Mouse (Mus musculus): ENCODE results near the gene Gm13277. TPM values are rescaled to one million over a fixed set of nuclear protein-coding genes. Genes with fewer than 3 reads are reported as not detected.
A peak's percentile ranks its signal among the peaks of the same experiment; 100 is the strongest.
"Not testable (repeated sequence)": the region's sequence is repeated elsewhere in the genome, so short reads cannot be mapped to it uniquely, and the experiment has no call there.

The Gm13277 gene
- polyA plus RNA-seq, 1 experiment from 2014 or later = not detected

GRCm38 (mm10) chr4:88805761-88806160 lies 17.3 kb downstream of the Gm13277 start:
- ATAC-seq; H3K4me1 ChIP-seq (replicated peaks; ENCODE audit: control insufficient read depth, insufficient read depth, low read length); H3K27ac ChIP-seq (ENCODE audit: low read depth, low read length); H3K36me3 ChIP-seq (ENCODE audit: control insufficient read depth, insufficient read depth); H3K4me2 ChIP-seq (replicated peaks; ENCODE audit: low read depth); H3K9ac ChIP-seq (ENCODE audit: low read depth, low read length); H3K9me3 ChIP-seq (ENCODE audit: control insufficient read depth); H3K27me3 ChIP-seq (replicated peaks; ENCODE audit: control insufficient read depth, insufficient read depth, low read length); H3K4me3 ChIP-seq (ENCODE audit: low read depth, low read length): not testable (repeated sequence)
- peak; percentile 53 for TF ChIP-seq CTCF (IDR thresholded peaks at IDR 0.05; ENCODE audit: low read depth)
- no CpG with 5 or more reads among the region's 34 CpGs for WGBS

DNA sequence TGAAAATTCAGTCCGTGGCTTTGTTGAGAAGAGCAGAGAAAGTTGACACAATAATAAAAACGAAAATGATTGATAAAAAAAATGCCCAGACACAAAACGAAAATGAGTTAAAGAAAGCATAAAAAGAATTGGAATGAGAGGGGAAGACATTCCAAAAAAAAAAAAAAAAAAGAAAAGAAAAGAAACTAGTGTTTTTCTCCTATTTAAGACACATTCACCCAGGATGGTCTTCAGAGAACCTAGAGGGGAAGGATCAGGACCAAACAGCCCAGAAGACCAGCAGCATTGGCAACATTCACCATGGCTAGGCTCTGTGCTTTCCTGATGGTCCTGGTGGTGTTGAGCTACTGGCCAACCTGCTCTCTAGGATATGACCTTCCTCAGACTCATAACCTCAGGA lies 27.5 kb downstream of the Gm13277 start, which contains the start of gene Ifna7:
Gene Ifna7 (plus strand): TSS at position 301 of the 400 bp plus-strand sequence.
- Histone ChIP-seq H3K4me1 (replicated peaks; ENCODE audit: control insufficient read depth, insufficient read depth, low read length) (no peaks in the 10 kb centered on the region), H3K9ac (ENCODE audit: low read depth, low read length) (no peak within 1 kb of the TSS), H3K9me3 (ENCODE audit: control insufficient read depth) (no peaks in the 10 kb centered on the region), H3K4me3 (ENCODE audit: low read depth, low read length) (no peak within 1 kb of the TSS), H3K27ac (ENCODE audit: low read depth, low read length) (no peak within 1 kb of the TSS), H3K36me3 (ENCODE audit: control insufficient read depth, insufficient read depth) (no peaks in the 10 kb centered on the region), H3K27me3 (replicated peaks; ENCODE audit: control insufficient read depth, insufficient read depth, low read length) (no peaks in the 10 kb centered on the region), H3K4me2 (replicated peaks; ENCODE audit: low read depth) (no peak within 1 kb of the TSS)
- no peak for TF ChIP-seq CTCF (IDR thresholded peaks at IDR 0.05; ENCODE audit: low read depth)
- 52% methylated on average over 3 of the region's 3 CpGs for WGBS
- ATAC-seq = no peak

GRCm38 (mm10) chr4:88819659-88820058 lies 31.2 kb downstream of the Gm13277 start, which contains the start of gene Ifna11:
Gene Ifna11, plus strand, starts transcription at chr4:88819959.
- no peaks in the 10 kb centered on the region for H3K36me3 ChIP-seq (ENCODE audit: control insufficient read depth, insufficient read depth)
- H3K27me3 ChIP-seq (replicated peaks; ENCODE audit: control insufficient read depth, insufficient read depth, low read length) = no peaks in the 10 kb centered on the region
- no peak for ATAC-seq
- 70% methylated on average over 1 of the region's 1 CpGs for WGBS
- no peak within 1 kb of the TSS for H3K4me3 ChIP-seq (ENCODE audit: low read depth, low read length)
- H3K9ac ChIP-seq (ENCODE audit: low read depth, low read length) = no peak within 1 kb of the TSS
- no peaks in the 10 kb centered on the region for H3K4me1 ChIP-seq (replicated peaks; ENCODE audit: control insufficient read depth, insufficient read depth, low read length)
- no peak for TF ChIP-seq CTCF (IDR thresholded peaks at IDR 0.05; ENCODE audit: low read depth)
- H3K27ac ChIP-seq (ENCODE audit: low read depth, low read length) = no peak within 1 kb of the TSS
- no peak within 1 kb of the TSS for H3K4me2 ChIP-seq (replicated peaks; ENCODE audit: low read depth)
- no peaks in the 10 kb centered on the region for H3K9me3 ChIP-seq (ENCODE audit: control insufficient read depth)

DNA sequence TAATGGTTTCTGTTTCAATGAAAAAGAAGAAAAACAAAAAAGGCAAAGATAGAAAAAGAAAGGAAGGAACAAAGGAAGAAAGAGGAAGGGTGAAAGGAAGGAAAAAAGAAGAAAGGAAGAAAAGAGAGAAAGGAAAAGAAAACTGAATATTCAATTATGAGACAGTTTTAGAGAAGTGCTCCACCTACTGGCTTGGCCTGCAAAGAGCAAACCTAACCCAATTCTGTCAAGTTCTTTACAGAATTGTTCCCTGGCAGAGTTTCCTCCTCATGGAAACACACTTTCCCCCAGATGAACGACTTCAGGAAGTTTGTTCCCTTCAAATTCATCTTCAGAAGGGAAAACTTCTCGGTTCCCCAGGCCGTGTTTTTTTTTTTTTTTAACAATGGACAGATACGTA lies 34.6 kb downstream of the Gm13277 start:
- peak; percentile 62 for TF ChIP-seq CTCF (IDR thresholded peaks at IDR 0.05; ENCODE audit: low read depth)
- Histone ChIP-seq H3K4me2 (replicated peaks; ENCODE audit: low read depth) (no peak overlapping the region), H3K4me1 (replicated peaks; ENCODE audit: control insufficient read depth, insufficient read depth, low read length) (no peaks in the 10 kb centered on the region), H3K27me3 (replicated peaks; ENCODE audit: control insufficient read depth, insufficient read depth, low read length) (no peaks in the 10 kb centered on the region), H3K9ac (ENCODE audit: low read depth, low read length) (no peak overlapping the region), H3K36me3 (ENCODE audit: control insufficient read depth, insufficient read depth) (no peaks in the 10 kb centered on the region), H3K9me3 (ENCODE audit: control insufficient read depth) (no peaks in the 10 kb centered on the region), H3K4me3 (ENCODE audit: low read depth, low read length) (no peak overlapping the region), H3K27ac (ENCODE audit: low read depth, low read length) (no peak overlapping the region)
- ATAC-seq = no peak
- WGBS = 24% methylated on average over 4 of the region's 4 CpGs

- not testable (repeated sequence) for H3K36me3 ChIP-seq (ENCODE audit: control insufficient read depth, insufficient read depth); ATAC-seq; H3K27ac ChIP-seq (ENCODE audit: low read depth, low read length); H3K27me3 ChIP-seq (replicated peaks; ENCODE audit: control insufficient read depth, insufficient read depth, low read length); H3K9ac ChIP-seq (ENCODE audit: low read depth, low read length); H3K9me3 ChIP-seq (ENCODE audit: control insufficient read depth); H3K4me2 ChIP-seq (replicated peaks; ENCODE audit: low read depth); H3K4me1 ChIP-seq (replicated peaks; ENCODE audit: control insufficient read depth, insufficient read depth, low read length); H3K4me3 ChIP-seq (ENCODE audit: low read depth, low read length)
Observed at GRCm38 (mm10) chr4:88827116-88827515, 38.7 kb downstream of the Gm13277 start, which contains the start of gene Ifna6. Gene Ifna6, plus strand, starts transcription at chr4:88827416.

DNA sequence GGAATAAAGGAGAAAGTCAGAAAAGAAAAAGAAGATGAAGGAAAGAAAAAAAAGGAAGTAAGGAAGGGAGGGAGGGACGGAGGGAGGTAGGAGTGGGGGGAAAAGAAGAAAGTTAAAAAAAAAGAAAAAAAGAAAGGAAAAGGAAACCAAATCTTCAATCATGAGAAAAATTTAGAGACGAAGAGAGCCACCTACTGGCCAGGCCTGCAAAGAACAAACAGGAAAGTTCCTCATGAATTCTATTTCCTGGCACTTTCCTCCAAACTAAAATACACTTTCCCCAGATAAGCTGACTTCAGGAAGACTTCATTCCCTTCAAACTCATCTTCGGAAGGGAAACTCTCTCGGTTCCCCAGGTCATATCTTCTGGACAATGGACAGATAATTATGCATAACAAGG lies 42.1 kb downstream of the Gm13277 start:
- Histone ChIP-seq H3K4me3 (ENCODE audit: low read depth, low read length) (no peak overlapping the region), H3K36me3 (ENCODE audit: control insufficient read depth, insufficient read depth) (no peaks in the 10 kb centered on the region), H3K4me1 (replicated peaks; ENCODE audit: control insufficient read depth, insufficient read depth, low read length) (no peaks in the 10 kb centered on the region), H3K27ac (ENCODE audit: low read depth, low read length) (no peak overlapping the region), H3K9ac (ENCODE audit: low read depth, low read length) (no peak overlapping the region), H3K9me3 (ENCODE audit: control insufficient read depth) (no peaks in the 10 kb centered on the region), H3K4me2 (replicated peaks; ENCODE audit: low read depth) (no peak overlapping the region), H3K27me3 (replicated peaks; ENCODE audit: control insufficient read depth, insufficient read depth, low read length) (no peaks in the 10 kb centered on the region)
- 34% methylated on average over 4 of the region's 4 CpGs for WGBS
- peak; percentile 58 for TF ChIP-seq CTCF (IDR thresholded peaks at IDR 0.05; ENCODE audit: low read depth)
- ATAC-seq = no peak

DNA sequence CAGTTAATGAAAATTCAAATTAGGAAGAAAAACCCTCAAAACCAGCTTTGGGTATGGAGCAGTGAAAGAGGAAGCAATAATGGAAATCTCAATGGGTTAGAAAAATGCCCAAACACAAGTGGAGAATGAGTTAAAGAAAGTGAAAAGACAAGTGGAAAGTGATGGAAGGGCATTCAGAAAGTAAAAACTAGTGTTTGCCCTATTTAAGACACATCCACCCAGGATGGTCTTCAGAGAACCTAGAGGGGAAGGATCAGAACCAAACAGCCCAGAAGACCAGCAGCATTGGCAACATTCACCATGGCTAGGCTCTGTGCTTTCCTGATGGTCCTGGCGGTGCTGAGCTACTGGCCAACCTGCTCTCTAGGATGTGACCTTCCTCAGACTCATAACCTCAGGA lies 46.8 kb downstream of the Gm13277 start, which contains the start of gene Ifna5:
Gene Ifna5 (plus strand): TSS at position 301 of the 400 bp plus-strand sequence.
- not testable (repeated sequence) for H3K4me2 ChIP-seq (replicated peaks; ENCODE audit: low read depth); H3K4me1 ChIP-seq (replicated peaks; ENCODE audit: control insufficient read depth, insufficient read depth, low read length); H3K9ac ChIP-seq (ENCODE audit: low read depth, low read length); H3K9me3 ChIP-seq (ENCODE audit: control insufficient read depth); ATAC-seq; H3K27ac ChIP-seq (ENCODE audit: low read depth, low read length); H3K36me3 ChIP-seq (ENCODE audit: control insufficient read depth, insufficient read depth); H3K4me3 ChIP-seq (ENCODE audit: low read depth, low read length); H3K27me3 ChIP-seq (replicated peaks; ENCODE audit: control insufficient read depth, insufficient read depth, low read length)
- 67% methylated on average over 1 of the region's 1 CpGs for WGBS

Other genes with a start within 250 kb of the Gm13277 start
- not detected in 2 replicates for gene Ifna15, start 230.4 kb upstream of the Gm13277 start, polyA plus RNA-seq (2015; fragmentation: Nextera tagmentation; extraction: Ambion mirVana)
- not detected in 2 replicates for gene Ifna14, start 216.8 kb upstream of the Gm13277 start, polyA plus RNA-seq (2015; fragmentation: Nextera tagmentation; extraction: Ambion mirVana)
- gene Ifna9, start 196.2 kb upstream of the Gm13277 start, polyA plus RNA-seq (2015; fragmentation: Nextera tagmentation; extraction: Ambion mirVana) = not detected in 2 replicates
- not detected in 2 replicates for gene Ifna12, start 185.3 kb upstream of the Gm13277 start, polyA plus RNA-seq (2015; fragmentation: Nextera tagmentation; extraction: Ambion mirVana)
- gene C87499, start 154.2 kb upstream of the Gm13277 start, polyA plus RNA-seq (2015; fragmentation: Nextera tagmentation; extraction: Ambion mirVana) = not detected in 2 replicates
- not detected in 2 replicates for gene Ifna13, start 144.2 kb upstream of the Gm13277 start, polyA plus RNA-seq (2015; fragmentation: Nextera tagmentation; extraction: Ambion mirVana)
- gene Ifna16, start 111.7 kb upstream of the Gm13277 start, polyA plus RNA-seq (2015; fragmentation: Nextera tagmentation; extraction: Ambion mirVana) = not detected in 2 replicates
- gene Ifna2, start 104.7 kb upstream of the Gm13277 start, polyA plus RNA-seq (2015; fragmentation: Nextera tagmentation; extraction: Ambion mirVana) = not detected in 2 replicates
- not detected in 2 replicates for gene Ifnab, start 97.3 kb upstream of the Gm13277 start, polyA plus RNA-seq (2015; fragmentation: Nextera tagmentation; extraction: Ambion mirVana)
- gene Gm26566, start 66.8 kb upstream of the Gm13277 start, polyA plus RNA-seq (2015; fragmentation: Nextera tagmentation; extraction: Ambion mirVana) = 0.16 and 0.43 TPM in 2 replicates
- gene Klhl9, start 66.2 kb upstream of the Gm13277 start, polyA plus RNA-seq (2015; fragmentation: Nextera tagmentation; extraction: Ambion mirVana) = 40.5 and 42.5 TPM in 2 replicates
- not detected in 2 replicates for gene Gm13271, start 33.8 kb upstream of the Gm13277 start, polyA plus RNA-seq (2015; fragmentation: Nextera tagmentation; extraction: Ambion mirVana)
- gene Gm13283, start 28.5 kb upstream of the Gm13277 start, polyA plus RNA-seq (2015; fragmentation: Nextera tagmentation; extraction: Ambion mirVana) = 0.20 TPM in 1 of 2 replicates, not detected in the other
- gene Gm13290, start 14.8 kb upstream of the Gm13277 start, polyA plus RNA-seq (2015; fragmentation: Nextera tagmentation; extraction: Ambion mirVana) = 0.13 TPM in 1 of 2 replicates, not detected in the other
- not detected in 2 replicates for gene Gm13289, start 11.7 kb upstream of the Gm13277 start, polyA plus RNA-seq (2015; fragmentation: Nextera tagmentation; extraction: Ambion mirVana)
- gene Gm13272, start 8.8 kb upstream of the Gm13277 start, polyA plus RNA-seq (2015; fragmentation: Nextera tagmentation; extraction: Ambion mirVana) = not detected in 2 replicates
- 0.18 TPM in 1 of 2 replicates, not detected in the other for gene Ifnz, start 6.5 kb upstream of the Gm13277 start, polyA plus RNA-seq (2015; fragmentation: Nextera tagmentation; extraction: Ambion mirVana)
- not detected in 2 replicates for gene Gm13276, start 2.9 kb upstream of the Gm13277 start, polyA plus RNA-seq (2015; fragmentation: Nextera tagmentation; extraction: Ambion mirVana)
- not detected in 2 replicates for gene Gm13278, start 2.9 kb downstream of the Gm13277 start, polyA plus RNA-seq (2015; fragmentation: Nextera tagmentation; extraction: Ambion mirVana)
- not detected in 2 replicates for gene Gm13275, start 5.9 kb downstream of the Gm13277 start, polyA plus RNA-seq (2015; fragmentation: Nextera tagmentation; extraction: Ambion mirVana)
- not detected in 2 replicates for gene Gm13279, start 8.8 kb downstream of the Gm13277 start, polyA plus RNA-seq (2015; fragmentation: Nextera tagmentation; extraction: Ambion mirVana)
- gene Gm13285, start 11.0 kb downstream of the Gm13277 start, polyA plus RNA-seq (2015; fragmentation: Nextera tagmentation; extraction: Ambion mirVana) = 0.37 and 0.42 TPM in 2 replicates
- not detected in 2 replicates for gene Gm13287, start 14.6 kb downstream of the Gm13277 start, polyA plus RNA-seq (2015; fragmentation: Nextera tagmentation; extraction: Ambion mirVana)
- gene Gm13288, start 16.9 kb downstream of the Gm13277 start, polyA plus RNA-seq (2015; fragmentation: Nextera tagmentation; extraction: Ambion mirVana) = not detected in 2 replicates
- gene Ifna7, start 27.6 kb downstream of the Gm13277 start, polyA plus RNA-seq (2015; fragmentation: Nextera tagmentation; extraction: Ambion mirVana) = not detected in 2 replicates
- gene Ifna11, start 31.3 kb downstream of the Gm13277 start, polyA plus RNA-seq (2015; fragmentation: Nextera tagmentation; extraction: Ambion mirVana) = not detected in 2 replicates
- not detected in 2 replicates for gene Ifna6, start 38.8 kb downstream of the Gm13277 start, polyA plus RNA-seq (2015; fragmentation: Nextera tagmentation; extraction: Ambion mirVana)
- not detected in 2 replicates for gene Ifna5, start 46.9 kb downstream of the Gm13277 start, polyA plus RNA-seq (2015; fragmentation: Nextera tagmentation; extraction: Ambion mirVana)
- not detected in 2 replicates for gene Ifna4, start 53.2 kb downstream of the Gm13277 start, polyA plus RNA-seq (2015; fragmentation: Nextera tagmentation; extraction: Ambion mirVana)
- gene Ifna1, start 61.5 kb downstream of the Gm13277 start, polyA plus RNA-seq (2015; fragmentation: Nextera tagmentation; extraction: Ambion mirVana) = not detected in 2 replicates
- gene Ifne, start 91.6 kb downstream of the Gm13277 start, polyA plus RNA-seq (2015; fragmentation: Nextera tagmentation; extraction: Ambion mirVana) = not detected in 2 replicates